Mouse (Mus musculus): Measurements from ENCODE around the gene Rasgrp3. TPM values are rescaled to one million over a fixed set of nuclear protein-coding genes. Genes with fewer than 3 reads are reported as not detected.

Rasgrp3 gene
- polyA plus RNA-seq, 1 experiment from 2014 or later: 15.9 TPM

DNA sequence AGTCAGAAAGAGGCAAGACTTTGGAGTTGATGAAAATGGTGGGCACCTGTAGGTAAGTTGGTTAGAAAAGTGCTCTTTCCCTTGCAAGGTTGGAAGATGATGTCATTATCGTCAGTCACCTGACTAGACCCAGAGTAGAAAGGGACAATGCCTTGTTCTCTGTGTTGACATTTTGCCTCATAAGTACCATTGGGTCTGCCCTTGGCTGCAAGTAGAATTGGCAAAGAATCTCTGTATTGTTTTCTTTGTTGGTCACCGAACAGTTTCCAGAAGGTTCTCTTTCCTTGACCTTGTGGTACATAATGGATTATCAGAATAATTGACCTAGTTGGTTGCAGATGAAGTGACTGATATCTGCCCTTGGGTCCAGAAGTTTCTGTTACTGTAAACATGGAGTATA lies 27.9 kb downstream of the Rasgrp3 start:
- ATAC-seq (replicated peaks; ENCODE audit: low FRiP score, low read depth) (no peak), DNase-seq (ENCODE audit: low spot score) (no peak)
- Histone ChIP-seq H3K27ac (no peak overlapping the region), H3K9me3 (replicated peaks; ENCODE audit: low read length) (no peaks in the 10 kb centered on the region), H3K36me3 (ENCODE audit: insufficient read depth, low read length) (no peaks in the 10 kb centered on the region), H3K9ac (ENCODE audit: low read depth, low read length) (no peak overlapping the region), H3K4me2 (ENCODE audit: low read length) (no peak overlapping the region), H3K4me3 (replicated peaks; ENCODE audit: low read depth, low read length) (no peak overlapping the region), H3K4me1 (replicated peaks; ENCODE audit: insufficient read depth, low read length) (peaks cover 15% of the 10 kb centered on the region), H3K27me3 (ENCODE audit: insufficient read depth, low read length) (no peaks in the 10 kb centered on the region)
- WGBS: 80% methylated on average over 2 of the region's 2 CpGs
- no peak for TF ChIP-seq CTCF (IDR thresholded peaks at IDR 0.05; ENCODE audit: low read depth)

GRCm38 (mm10) chr17:75464331-75464982 lies 28.8 kb downstream of the Rasgrp3 start:
- no peaks in the 10 kb centered on the region for H3K36me3 ChIP-seq (ENCODE audit: insufficient read depth, low read length)
- 12% methylated on average over 9 of the region's 9 CpGs for WGBS
- H3K27ac ChIP-seq: no peak overlapping the region
- TF ChIP-seq CTCF (IDR thresholded peaks at IDR 0.05; ENCODE audit: low read depth): no peak
- H3K4me2 ChIP-seq (ENCODE audit: low read length): peak overlapping the region; percentile 52
- no peak overlapping the region for H3K9ac ChIP-seq (ENCODE audit: low read depth, low read length)
- peak; percentile 16 for DNase-seq (ENCODE audit: low spot score)
- ATAC-seq (replicated peaks; ENCODE audit: low FRiP score, low read depth): 0 out of 2 replicates have a peak, but pooled peaks have one; percentile 14
- H3K4me3 ChIP-seq (replicated peaks; ENCODE audit: low read depth, low read length): no peak overlapping the region
- no peaks in the 10 kb centered on the region for H3K27me3 ChIP-seq (ENCODE audit: insufficient read depth, low read length)
- H3K4me1 ChIP-seq (replicated peaks; ENCODE audit: insufficient read depth, low read length): peaks cover 15% of the 10 kb centered on the region
- H3K9me3 ChIP-seq (replicated peaks; ENCODE audit: low read length): no peaks in the 10 kb centered on the region

- H3K9ac ChIP-seq (ENCODE audit: low read depth, low read length): no peak overlapping the region
- no peak for TF ChIP-seq CTCF (IDR thresholded peaks at IDR 0.05; ENCODE audit: low read depth)
- 2% methylated on average over 15 of the region's 15 CpGs for WGBS
Measured at GRCm38 (mm10) chr17:75464983-75465634, 29.4 kb downstream of the Rasgrp3 start.

DNA sequence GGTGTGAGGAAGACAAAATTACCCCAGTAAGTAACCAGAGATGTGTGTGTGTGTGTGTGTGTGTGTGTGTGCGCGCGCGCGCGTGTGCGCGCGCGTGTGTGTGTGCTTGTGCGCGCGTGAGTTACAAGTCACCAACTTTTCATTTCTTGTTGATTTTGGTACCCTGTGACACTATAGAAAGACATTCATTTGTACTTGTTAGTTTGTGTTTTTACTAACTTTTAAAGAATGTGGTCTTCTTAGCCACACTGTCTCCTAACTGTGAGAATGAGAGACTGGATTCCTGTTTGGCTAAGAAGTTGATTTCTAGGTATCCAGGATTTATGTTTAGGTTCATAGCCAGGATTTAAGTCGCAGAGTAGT lies 29.9 kb downstream of the Rasgrp3 start:
- no peak for TF ChIP-seq CTCF (IDR thresholded peaks at IDR 0.05; ENCODE audit: low read depth)
- ATAC-seq (replicated peaks; ENCODE audit: low FRiP score, low read depth) (no peak), DNase-seq (ENCODE audit: low spot score) (no peak)
- peak overlapping the region; percentile 52 for H3K4me2 ChIP-seq (ENCODE audit: low read length)
- H3K9me3 ChIP-seq (replicated peaks; ENCODE audit: low read length): no peaks in the 10 kb centered on the region
- H3K9ac ChIP-seq (ENCODE audit: low read depth, low read length): no peak overlapping the region
- 0 out of 2 replicates have a peak overlapping the region, but pooled peaks have one; percentile 9 for H3K4me3 ChIP-seq (replicated peaks; ENCODE audit: low read depth, low read length)
- no peaks in the 10 kb centered on the region for H3K36me3 ChIP-seq (ENCODE audit: insufficient read depth, low read length)
- H3K4me1 ChIP-seq (replicated peaks; ENCODE audit: insufficient read depth, low read length): peaks cover 15% of the 10 kb centered on the region
- H3K27me3 ChIP-seq (ENCODE audit: insufficient read depth, low read length): no peaks in the 10 kb centered on the region
- WGBS: 31% methylated on average over 14 of the region's 14 CpGs
- H3K27ac ChIP-seq: no peak overlapping the region

More at GRCm38 (mm10) chr17:75464983-75465634, 29.4 kb downstream of the Rasgrp3 start:
- Histone ChIP-seq H3K4me1 (replicated peaks; ENCODE audit: insufficient read depth, low read length) (peaks cover 15% of the 10 kb centered on the region), H3K4me2 (ENCODE audit: low read length) (peak overlapping the region; percentile 52), H3K27me3 (ENCODE audit: insufficient read depth, low read length) (no peaks in the 10 kb centered on the region), H3K27ac (0 out of 2 replicates have a peak overlapping the region, but pooled peaks have one; percentile 5), H3K9me3 (replicated peaks; ENCODE audit: low read length) (no peaks in the 10 kb centered on the region), H3K36me3 (ENCODE audit: insufficient read depth, low read length) (no peaks in the 10 kb centered on the region), H3K4me3 (replicated peaks; ENCODE audit: low read depth, low read length) (0 out of 2 replicates have a peak overlapping the region, but pooled peaks have one; percentile 9)
- DNase-seq (ENCODE audit: low spot score): peak; percentile 74
- ATAC-seq (replicated peaks; ENCODE audit: low FRiP score, low read depth): peak; percentile 71; the same call in 1 of the 2 replicates

- TF ChIP-seq CTCF (IDR thresholded peaks at IDR 0.05; ENCODE audit: low read depth): no peak
- Histone ChIP-seq H3K9me3 (replicated peaks; ENCODE audit: low read length) (no peaks in the 10 kb centered on the region), H3K36me3 (ENCODE audit: insufficient read depth, low read length) (no peaks in the 10 kb centered on the region), H3K4me1 (replicated peaks; ENCODE audit: insufficient read depth, low read length) (peaks cover 15% of the 10 kb centered on the region), H3K9ac (ENCODE audit: low read depth, low read length) (no peak overlapping the region), H3K4me3 (replicated peaks; ENCODE audit: low read depth, low read length) (no peak overlapping the region), H3K4me2 (ENCODE audit: low read length) (no peak overlapping the region), H3K27me3 (ENCODE audit: insufficient read depth, low read length) (no peaks in the 10 kb centered on the region), H3K27ac (no peak overlapping the region)
- ATAC-seq (replicated peaks; ENCODE audit: low FRiP score, low read depth) (no peak), DNase-seq (ENCODE audit: low spot score) (no peak)
- WGBS: 87% methylated on average over 4 of the region's 4 CpGs
Measured at GRCm38 (mm10) chr17:75466948-75467347, 31.3 kb downstream of the Rasgrp3 start.

GRCm38 (mm10) chr17:75467526-75467925 lies 31.8 kb downstream of the Rasgrp3 start:
- DNase-seq (ENCODE audit: low spot score) (no peak), ATAC-seq (replicated peaks; ENCODE audit: low FRiP score, low read depth) (no peak)
- 82% methylated on average over 2 of the region's 2 CpGs for WGBS
- Histone ChIP-seq H3K4me3 (replicated peaks; ENCODE audit: low read depth, low read length) (no peak overlapping the region), H3K4me1 (replicated peaks; ENCODE audit: insufficient read depth, low read length) (peaks cover 15% of the 10 kb centered on the region), H3K36me3 (ENCODE audit: insufficient read depth, low read length) (no peaks in the 10 kb centered on the region), H3K4me2 (ENCODE audit: low read length) (no peak overlapping the region), H3K27ac (no peak overlapping the region), H3K9ac (ENCODE audit: low read depth, low read length) (no peak overlapping the region), H3K9me3 (replicated peaks; ENCODE audit: low read length) (no peaks in the 10 kb centered on the region), H3K27me3 (ENCODE audit: insufficient read depth, low read length) (no peaks in the 10 kb centered on the region)
- no peak for TF ChIP-seq CTCF (IDR thresholded peaks at IDR 0.05; ENCODE audit: low read depth)

Measured in kidney, postnatal 0 days (tissue).